Mouse (Mus musculus) gastrocnemius, adult 8-10 months (tissue): ENCODE results near the gene Kars. TPM values are rescaled to one million over a fixed set of nuclear protein-coding genes. Genes with fewer than 3 reads are reported as not detected.

Source experiments
- DNase-seq, 2 experiments: peaks; one replicate each; pipeline ENCODE4 v3.0.0; 2022; ENCODE audit warnings: low spot score in 2 of 2
- total RNA-seq, 4 experiments: library from RNA; stranded (reverse); gene quantifications; 2 replicates each; pipeline ENCODE4 v1.2.4; 2022

Gene Kars
- total RNA-seq: 100 to 1,000 TPM; 128 to 150 (median 134) TPM

DNA sequence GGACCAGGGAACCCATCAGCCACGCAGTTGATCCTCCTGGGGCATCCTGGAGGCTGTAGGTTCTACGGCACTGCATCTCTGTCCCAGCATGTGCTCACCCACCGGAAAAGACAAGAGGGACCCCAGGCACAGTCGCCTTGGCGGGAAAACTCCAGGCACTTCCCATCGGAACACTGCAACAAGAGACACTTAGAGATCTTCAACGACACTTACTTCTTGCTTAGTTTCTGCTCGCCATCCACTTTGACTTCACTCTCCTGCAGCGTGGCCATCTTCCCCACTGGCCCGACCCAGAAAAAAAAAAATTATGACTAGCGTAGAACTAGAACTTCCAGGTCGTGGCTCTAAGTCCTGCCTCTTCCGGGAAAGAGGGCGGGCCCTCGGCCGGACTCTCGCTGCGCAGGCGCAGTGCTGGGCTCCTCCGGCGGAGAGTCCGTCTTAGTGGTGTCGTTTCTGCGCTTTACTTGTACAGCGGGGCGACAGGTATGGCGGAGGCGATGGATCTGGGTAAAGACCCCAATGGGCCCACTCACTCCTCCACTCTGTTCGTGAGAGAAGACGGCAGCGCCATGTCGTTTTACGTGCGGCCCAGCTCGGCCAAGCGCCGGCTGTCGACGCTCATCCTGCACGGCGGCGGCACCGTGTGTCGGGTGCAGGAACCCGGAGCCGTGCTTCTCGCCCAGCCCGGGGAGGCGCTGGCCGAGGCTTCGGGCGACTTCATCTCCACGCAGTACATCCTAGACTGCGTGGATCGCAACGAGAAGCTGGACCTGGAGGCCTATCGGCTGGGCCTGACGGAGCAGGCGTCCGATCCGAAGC lies at the start of gene Kars, which contains the start of gene Terf2ip:
Gene Kars (minus strand): TSS at position 327 of the 819 bp plus-strand sequence.
Gene Terf2ip (plus strand): TSS at position 402 of the 819 bp plus-strand sequence.
- peak; percentile 78 to 87 for DNase-seq

DNA sequence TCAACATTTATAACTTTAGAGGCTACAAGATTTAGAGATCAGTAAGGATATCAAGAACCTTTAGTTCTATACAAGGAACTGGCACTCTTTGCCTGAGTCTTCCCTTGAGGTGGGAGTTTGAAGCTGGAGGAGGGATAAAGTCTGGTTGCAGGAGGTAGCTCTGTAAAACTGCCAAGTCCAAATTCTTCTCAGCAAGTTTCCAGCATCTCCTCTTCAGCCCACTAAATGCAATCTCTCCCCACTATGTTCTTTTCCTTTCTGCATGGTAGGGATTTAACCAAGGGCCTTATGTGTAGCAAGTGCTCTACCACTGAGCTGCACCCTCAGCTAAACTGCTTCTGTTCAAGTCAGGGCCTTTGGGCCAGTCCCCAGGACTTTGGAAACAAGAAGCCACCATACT lies 43.3 kb upstream of the Kars start:
- no peak for DNase-seq

DNA sequence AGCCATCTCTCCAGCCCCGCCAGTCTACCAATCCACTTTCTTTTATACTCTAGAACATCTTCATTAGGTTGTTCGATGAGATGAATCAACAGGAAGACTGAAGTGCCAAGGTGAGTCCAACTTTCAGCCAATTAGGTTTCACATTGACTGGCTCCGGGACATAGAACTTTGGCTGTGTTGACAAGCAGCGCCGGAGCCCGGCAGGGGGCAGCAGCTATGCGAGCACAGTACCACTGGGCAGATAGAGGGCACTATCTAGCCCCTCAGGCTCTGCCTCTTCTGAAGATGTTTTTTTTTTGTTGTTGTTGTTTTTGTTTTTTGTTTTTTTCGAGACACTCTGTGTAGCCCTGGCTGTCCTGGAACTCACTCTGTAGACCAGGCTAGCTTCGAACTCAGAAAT lies 40.4 kb upstream of the Kars start:
- DNase-seq: no peak

DNA sequence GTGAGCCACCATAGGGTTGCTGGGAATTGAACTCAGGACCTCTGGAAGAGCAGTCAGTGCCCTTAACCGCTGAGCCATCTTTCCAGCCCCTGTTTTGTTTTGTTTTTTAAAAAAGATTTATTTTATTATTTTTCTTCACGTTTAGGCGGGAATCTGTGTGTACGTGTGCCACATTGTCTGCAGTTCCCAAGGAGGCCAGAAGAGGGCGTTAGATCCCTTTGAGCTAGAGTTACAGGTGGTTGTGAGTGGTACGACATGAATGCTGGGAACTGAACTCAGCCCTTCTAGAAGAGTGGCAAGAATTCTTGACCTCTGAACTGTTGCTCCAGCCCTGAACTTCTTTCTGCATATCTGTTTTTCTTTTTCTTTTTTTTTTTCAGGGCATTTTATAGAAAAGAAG lies 38.9 kb upstream of the Kars start:
- no peak for DNase-seq

DNA sequence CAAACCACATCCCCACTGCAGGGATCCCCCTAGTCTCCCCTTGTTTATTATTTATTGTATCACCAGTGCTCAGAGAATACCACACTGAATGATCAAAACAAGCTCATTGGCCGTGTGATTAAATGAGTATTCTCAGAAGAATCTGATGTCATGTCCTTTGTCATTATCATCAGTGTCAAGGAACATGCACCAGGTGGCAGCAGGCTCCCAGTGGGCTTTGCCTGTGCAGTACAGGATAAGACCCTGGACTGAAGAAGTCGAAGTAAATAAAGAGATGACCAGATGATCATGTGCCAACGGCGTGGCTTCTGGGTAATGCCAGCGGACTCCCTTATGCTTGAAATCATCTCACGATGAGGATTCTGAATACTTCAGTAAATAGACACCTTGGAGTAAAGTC lies 37.2 kb upstream of the Kars start:
- no peak for DNase-seq

DNA sequence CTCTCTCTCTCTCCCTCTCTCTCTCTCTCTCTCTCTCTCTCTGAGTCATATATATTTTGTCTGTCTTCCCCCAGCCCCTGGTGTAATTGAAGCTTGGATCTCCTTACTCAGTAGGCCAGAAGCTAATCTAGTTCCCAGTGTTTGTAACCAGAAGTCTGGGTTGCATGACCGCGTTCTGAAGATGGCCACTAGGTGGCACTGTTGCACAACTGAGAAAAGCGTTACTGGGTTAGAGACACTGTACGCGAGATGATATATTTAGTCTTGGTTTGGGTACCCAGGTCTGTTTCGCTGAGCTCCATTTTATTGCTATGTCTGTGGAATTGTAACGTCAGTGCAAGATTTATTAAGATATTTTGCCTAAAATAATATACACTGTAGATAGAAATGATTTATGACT lies 34.8 kb upstream of the Kars start:
- DNase-seq: peak; percentile 40 to 43

DNA sequence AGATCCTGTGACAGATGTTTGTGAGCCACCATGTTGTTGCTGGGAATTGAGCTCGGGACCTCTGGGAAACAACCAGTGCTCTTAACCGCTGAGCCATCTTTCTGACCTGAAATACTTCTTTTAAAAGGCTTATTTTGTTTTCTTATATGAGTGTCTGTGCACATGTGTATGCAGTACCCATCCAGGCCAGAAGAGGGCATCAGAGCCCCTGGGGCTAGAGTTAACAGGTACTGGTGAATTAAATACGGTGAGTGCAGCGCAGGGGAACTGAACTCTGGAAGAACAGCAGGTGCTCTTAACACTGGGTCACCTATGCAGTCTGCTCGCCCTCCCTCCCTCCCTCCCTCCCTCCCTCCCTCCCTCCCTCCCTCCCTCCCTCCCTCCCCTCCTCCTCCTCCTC lies 34.1 kb upstream of the Kars start:
- no peak for DNase-seq

DNA sequence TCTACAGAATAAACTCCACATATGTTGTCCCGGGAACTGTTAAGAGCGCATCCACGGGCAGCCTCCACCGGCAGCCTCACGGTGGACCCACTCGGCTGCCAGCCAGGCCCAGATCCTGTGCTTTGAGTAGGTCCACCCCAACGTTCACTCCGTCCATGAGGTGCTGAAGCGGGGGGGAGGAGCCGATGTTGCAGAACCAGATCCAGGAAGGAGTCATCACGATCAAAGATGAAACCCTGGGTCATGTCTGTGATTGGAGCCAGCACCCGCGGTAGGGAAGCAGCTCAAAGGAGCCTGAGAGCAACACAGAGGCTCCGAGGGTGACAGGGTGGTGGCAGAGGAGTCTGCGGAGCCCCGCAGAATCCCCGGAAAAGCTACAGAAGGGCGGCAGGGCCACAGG lies 26.4 kb upstream of the Kars start:
- no peak for DNase-seq

DNA sequence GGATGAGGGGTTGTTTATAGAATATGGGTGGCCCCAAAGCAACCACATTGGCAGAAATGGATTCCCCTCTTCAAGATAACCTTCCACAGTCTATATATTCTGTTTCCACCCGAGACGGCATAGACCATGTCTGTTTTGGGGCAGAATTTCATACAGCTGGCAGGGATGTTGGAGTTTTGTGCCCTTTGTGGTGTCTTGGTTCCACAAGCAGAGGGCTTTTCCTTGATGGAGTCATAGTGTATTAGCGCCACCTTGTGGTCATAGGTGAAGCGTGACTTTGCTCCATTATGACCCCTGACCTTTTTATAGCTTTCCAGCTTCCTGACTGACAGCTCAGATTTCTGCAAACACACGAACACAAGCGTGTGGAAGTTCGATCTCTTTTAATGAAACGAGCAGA lies 23.5 kb upstream of the Kars start:
- peak in 1 of 2 experiments; percentile 12 for DNase-seq

DNA sequence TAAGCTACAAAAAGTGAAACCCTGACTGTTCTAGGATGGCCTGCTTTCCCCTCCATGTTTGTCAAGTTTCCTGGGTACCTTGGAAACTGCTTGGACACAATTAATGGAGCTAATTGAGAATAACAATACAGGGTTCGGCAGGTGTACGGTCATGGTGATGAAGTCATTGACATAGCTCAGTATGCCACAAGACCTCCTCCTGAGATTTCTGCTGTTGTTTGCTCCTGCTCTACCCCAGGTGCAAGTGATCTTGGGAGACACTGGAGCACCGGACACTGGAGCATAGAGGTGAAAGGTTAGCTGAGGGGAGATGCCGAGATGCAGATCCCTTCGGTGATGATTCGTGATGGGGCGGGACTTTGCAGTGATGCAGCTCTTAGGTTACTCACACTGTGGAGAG lies 21.9 kb upstream of the Kars start:
- no peak for DNase-seq

DNA sequence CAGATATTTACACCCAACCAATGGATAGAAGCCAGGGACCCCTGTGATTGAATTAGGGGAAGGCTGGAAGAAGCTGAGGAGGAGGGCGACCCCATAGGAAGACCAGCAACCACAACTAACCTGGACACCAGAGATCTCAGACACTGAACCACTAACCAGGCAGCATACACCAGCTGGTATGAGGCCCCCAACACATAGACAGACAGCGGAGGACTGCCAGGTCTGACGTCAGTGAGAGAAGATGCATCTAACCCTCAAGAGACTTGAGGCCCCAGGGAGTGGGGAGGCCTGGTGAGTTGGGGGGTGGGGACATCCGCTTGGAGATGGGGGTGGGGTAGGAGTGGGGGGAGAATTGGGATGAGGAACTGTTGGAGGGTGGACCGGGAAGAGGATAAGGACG lies 19.5 kb upstream of the Kars start:
- DNase-seq: no peak

DNA sequence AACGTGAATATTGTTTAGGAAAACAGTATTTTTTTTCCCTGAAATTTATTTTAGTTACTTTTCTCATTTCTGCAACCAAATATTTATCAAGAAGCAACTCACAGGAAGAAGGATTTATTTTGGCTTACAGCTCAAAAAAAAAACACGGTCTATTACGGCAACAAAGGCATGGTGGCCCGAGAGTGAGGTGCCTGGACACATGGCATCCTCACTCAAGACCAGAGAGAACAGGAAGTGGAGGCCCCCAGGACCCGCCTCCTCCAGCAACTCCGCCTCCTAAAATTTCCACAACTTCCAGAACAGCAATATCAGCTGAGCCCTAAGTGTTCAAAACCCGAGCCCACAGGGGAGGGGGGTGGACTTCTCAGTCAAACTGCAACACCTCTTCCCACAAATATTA lies 18.3 kb upstream of the Kars start:
- DNase-seq: no peak

DNA sequence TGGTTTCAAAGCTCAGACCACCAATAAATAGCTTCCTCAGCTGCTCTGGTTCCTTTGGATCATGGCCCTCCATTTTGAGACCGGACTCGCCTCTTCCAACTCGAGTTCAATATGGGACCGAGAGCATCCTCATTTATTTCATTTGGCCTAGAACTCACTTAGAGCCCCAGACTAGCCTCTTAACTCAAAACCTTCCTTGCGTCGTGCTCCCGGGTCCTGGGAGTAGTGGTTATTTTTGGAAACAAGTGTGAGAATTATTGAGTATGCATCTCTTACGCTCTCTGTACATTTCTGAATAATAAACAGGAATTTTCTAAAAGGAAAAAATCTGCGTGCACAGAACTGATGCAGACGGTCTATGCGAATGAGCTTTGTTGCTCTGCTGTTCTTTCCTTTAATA lies 3.8 kb upstream of the Kars start, which contains the start of gene Gm6793:
Gene Gm6793 (minus strand): TSS at position 101 of the 400 bp plus-strand sequence.
- DNase-seq: no peak

DNA sequence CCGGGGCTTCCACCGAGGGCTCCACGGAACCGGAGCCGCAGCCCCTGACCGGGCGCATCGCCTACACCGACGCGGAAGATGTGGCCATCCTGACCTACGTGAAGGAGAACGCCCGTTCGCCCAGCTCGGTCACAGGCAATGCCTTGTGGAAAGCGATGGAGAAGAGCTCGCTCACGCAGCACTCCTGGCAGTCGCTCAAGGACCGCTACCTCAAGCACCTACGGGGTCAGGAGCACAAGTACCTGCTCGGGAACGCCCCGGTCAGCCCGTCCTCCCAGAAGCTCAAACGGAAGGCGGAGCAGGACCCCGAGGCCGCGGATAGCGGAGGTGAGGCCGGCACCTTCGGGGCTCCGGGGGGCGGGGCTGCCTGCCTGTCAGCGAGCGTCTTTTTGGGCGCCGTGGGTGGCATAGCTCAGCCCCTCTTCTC lies 706 bp upstream of the Kars start:
- DNase-seq: peak in 1 of 2 experiments; percentile 9

DNA sequence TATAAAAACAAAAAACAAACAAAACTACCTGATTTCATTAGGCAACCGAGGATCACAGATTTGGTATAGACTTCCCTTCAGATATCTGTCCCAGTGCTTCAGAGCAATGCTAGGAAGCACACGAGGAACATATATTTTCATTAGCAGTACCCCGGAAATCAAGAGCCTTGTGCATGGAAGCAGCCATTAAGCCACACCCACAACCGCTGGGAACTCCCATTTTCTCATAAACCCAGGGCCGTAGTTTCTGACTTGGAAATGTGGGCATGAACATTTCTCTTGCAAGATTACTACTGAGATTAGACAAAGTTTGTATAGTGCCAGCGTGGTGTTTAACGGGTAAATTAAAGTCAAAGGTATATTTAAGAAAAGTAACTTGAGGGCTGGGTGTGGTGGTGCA lies 1.6 kb downstream of the Kars start:
- DNase-seq: no peak

DNA sequence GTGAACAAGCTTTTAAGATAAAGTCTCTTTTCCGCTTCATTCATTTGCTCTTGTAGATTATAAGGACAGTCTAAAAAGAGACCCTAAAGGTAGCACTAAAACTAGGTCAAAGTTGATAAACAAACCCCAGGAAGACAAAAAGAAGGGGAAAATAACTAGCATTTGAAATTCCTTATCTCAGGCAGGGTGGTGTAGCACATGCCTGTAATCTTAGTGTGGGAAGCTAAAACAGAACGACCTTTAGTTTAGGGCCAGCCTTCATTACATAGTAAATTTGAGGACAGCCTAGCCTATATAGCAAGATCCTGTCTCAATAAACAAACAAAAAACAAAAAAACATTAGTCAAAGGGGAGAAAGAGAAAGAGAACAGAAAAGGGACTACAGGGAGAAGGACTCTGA lies 3.5 kb downstream of the Kars start:
- no peak for DNase-seq

DNA sequence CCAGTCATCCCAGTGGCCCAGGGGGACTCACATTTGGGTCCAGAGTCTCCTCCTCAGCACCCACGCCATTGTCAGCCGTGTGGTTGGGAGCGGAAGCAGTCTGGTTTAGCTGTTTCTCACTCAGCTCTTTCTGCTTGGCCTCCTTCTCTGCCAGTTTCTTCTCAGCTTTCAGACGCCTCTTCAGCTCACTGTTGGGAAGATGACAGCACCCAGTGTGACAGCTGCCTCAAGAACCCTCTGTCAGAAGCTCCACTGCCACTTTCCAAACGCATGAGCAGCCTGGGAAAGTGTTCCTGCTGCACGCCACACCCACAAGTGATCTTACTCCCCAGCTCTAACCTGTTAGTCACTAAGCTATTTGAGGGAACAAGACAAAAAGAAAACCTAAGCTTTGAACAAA lies 5.5 kb downstream of the Kars start:
- peak; percentile 30 to 41 for DNase-seq

DNA sequence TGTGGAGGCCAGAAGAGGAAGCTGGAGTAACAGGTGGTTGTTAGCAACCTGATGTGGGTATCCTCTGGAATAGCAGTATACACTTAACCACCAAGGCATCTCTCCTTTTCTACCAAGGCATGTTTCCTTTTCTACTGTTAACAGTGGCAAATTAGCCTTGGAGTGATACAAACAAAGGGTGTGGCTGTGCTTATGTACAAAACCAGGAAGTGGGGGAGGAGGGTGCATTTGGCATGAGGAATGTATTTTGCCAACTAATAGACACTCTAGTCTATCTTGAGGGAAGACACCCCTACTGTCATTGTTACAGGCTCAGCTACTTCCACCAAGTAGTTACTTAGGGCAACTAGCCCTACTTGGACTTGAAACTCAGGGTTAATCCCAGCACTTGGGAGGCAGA lies 6.4 kb downstream of the Kars start:
- no peak for DNase-seq

DNA sequence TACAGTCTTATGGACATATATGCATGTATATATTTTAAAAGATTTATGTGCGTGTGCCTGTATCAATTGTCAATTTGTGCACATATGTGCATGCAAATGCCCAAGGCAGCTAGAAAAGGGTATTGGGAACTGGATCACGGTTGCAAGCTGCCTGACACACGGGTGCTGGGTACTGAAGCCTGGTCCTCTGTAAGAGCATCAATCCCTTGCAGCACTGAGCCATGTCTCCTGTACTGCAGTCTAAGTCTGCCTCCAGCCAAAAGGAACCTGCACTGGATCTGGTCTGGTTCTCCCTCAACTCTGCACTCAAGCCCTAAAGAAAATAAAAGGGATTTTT lies 18.5 kb downstream of the Kars start:
- DNase-seq: no peak

DNA sequence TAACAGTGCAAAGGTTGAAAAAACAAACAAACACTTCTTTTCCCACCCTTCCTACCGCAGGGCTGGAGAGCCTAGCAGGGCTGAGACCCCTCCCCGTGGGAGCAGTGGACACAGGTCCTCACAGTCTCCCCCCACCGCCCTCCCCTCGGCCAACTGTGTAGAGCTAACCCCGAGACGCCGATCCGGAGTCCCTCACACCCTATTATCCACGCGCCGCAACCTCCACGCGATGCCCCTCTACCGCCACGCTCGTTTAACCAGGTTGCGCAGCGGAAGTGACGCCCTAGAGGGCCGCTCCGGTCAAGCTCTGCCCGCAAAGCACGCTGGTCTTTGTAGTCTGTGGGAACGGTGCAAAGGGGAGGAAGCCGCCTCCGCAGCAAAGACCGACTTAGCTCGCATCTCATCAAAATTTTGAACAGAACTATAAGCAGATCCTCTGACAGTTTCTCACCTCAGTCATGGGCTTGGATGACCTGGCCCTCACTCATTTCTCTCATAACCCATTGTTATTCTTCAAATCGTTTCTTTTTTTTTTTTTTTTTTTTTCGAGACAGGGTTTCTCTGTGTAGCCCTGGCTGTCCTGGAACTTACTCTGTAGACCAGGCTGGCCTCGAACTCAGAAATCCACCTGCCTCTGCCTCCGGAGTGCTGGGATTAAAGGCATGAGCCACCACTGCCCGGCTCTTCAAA lies 19.0 kb downstream of the Kars start, which contains the start of gene Adat1:
Gene Adat1 (minus strand): TSS at position 290 of the 690 bp plus-strand sequence.
- peak; percentile 49 to 63 for DNase-seq

DNA sequence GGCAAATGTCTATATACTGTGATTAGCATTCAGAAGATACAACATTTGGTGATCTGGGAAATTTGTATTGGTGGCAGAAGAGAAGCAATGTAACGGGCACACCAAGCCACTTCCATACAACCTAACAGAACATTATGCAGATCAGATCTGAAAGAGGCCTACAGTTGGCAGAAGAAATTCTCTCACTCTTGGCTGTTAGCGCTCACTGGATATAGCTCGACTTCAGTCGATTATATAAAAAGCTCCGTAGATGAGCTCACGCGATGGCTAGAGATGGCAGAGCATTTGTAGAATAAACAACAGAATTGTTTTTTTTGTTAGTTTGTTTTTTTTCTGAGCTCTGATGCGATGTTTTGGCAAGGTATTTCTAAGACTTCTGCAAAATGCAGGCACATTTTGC lies 19.8 kb downstream of the Kars start:
- no peak for DNase-seq

DNA sequence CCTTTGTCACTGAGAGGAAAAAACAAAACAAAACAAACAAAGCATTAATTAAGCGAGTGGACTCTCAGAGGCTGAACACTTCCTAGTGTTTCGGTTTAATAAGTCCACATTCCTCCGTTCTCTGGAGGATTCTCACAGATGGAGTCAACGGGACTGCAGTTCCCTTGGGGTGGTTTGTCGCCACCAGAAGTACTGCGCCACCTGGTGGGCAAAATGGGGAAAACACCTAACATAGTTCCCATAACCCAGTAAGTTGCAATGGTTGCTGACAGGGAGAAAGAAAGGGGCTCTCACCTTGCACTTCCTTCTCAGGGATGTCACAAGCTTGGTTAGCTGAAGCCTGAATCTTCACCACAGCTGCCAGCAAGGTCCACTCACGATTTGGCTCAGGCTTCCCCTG lies 21.2 kb downstream of the Kars start:
- DNase-seq: peak; percentile 49 to 56

DNA sequence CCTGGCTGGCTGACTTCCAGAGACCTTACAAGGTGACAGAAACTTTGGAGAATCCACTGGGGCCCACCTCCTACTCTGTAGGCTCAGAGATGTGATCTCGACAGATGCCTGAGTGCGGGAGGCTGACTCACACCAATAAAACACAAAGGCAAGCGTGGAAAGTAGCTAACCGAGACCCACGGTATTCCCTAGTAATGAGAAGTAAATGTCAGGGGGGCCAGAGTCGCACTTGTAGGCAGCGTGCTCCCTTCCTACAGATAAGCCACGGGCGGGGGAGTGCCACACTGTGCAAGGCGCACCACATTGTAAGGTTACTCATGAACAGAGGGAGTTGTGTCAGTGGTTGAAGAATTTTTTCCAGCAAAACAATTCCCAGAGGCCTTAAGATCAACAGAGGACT lies 26.6 kb downstream of the Kars start:
- no peak for DNase-seq
